Mouse (Mus musculus): ENCODE measurements around the gene Onecut3.

Onecut3 gene

GRCm38 (mm10) chr10:80494732-80495131 lies at the start of gene Onecut3:
TSS of gene Onecut3 (plus strand) at chr10:80494835.
- in situ Hi-C loops (cut with MboI, MseI): no loop called here

DNA sequence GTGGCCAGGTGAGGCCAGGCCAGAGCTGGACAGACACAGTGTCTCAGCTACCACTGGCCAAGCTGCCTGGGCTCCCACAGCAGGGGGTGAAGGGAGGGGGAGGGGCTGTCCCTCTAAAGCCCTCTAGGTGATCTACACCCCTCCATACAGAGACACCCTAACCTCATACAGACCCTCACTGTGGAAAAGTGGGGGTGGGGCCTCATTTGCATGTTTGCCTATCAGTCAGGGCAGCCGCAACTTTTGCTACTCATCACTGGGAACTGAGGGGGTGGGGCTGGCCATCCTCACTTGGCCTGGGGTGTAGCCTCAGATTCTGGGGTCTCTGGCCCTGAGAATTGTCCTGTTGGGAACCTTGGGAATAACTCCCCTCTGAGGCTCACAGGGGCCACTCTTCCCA lies 49.6 kb upstream of the Onecut3 start:
- in situ Hi-C loops (cut with MboI, MseI): loop anchor here (5.0 kb wide), 3 partner anchors 62 to 107 kb away; no protein-coding TSS in a partner anchor

DNA sequence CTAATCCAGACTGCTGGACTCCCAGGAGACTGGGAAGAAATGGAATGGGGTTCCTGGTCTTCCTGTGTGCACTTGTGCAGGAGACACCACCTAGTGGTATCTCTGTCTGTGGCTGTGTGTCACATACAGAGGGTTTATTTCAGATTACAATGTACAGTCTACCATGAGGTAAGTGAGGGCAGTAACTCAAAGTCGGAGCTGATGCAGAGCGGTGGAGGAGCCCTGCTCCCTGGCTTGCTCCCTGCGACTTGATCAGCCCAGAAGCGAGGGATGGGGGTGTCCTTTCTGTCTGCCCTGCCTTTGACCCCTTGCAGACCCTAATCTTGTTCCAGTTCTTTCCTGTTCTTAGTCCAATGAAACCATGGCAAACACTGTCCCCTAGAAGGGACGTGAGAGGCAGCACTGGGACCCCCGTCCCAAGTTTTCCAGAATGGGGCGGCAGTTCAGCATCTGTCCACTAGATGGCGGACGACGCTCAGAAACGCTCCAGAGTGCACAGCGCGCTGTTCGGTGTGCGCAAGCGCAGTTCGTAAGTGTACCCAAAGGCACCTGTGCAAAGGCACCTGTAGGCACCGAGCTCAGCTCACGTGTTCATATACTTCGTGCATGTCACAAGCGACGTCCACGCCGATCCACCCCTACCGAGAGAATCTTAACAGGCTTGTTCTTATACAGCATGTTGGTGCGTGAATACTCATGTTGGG lies 48.6 kb upstream of the Onecut3 start:
- in situ Hi-C loops (cut with MboI, MseI): loop anchor here (5.0 kb wide), 3 partner anchors 61 to 106 kb away; no protein-coding TSS in a partner anchor

- in situ Hi-C loops (cut with MboI, MseI): no loop called here
Observed at GRCm38 (mm10) chr10:80450599-80450998, 44.0 kb upstream of the Onecut3 start.

DNA sequence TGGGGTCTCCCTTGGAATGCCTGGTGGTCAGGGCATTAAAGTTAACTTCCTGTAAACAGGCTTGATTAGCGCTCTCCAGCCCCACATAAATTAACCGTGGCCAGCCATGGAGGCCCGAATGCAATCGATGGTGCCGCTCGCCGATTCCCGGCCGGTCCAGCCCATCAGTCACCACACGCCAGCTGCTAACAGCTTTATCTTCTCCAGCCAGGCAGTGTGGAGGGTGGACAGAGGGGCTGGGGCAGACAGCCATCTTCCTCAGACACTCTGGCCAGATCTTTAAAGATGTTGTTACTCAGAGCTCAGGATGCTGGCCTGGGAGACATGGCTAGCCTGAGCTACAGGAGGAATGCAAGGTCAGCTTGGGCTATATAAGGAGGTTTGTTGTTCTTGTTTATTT lies 41.0 kb upstream of the Onecut3 start:
- in situ Hi-C loops (cut with MboI, MseI): no loop called here

- in situ Hi-C loops (cut with MboI, MseI): no loop called here
Observed at GRCm38 (mm10) chr10:80454781-80455180, 39.9 kb upstream of the Onecut3 start.

DNA sequence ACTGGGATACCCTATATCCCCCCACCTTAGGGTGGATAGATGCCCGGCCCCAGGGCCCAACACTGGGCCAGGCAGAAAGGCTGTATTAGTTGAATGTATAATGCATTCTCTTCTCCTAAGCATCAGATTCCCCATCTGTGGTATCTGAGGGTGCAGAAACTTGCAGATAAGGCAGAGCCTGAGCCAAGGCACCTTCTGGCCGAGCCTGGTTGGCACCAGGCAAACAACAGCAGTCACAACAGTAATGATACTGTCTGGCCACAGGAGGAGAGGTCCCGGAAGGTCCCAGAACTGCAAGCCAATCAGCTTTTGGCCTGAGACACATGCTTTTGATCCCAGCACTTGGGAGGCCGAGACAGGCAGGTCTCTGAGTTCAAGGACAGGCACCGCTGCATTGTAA lies 38.9 kb upstream of the Onecut3 start:
- in situ Hi-C loops (cut with MboI, MseI): no loop called here

- in situ Hi-C loops (cut with MboI, MseI): no loop called here
Observed at GRCm38 (mm10) chr10:80459236-80459635, 35.4 kb upstream of the Onecut3 start.

- in situ Hi-C loops (cut with MboI, MseI): no loop called here
Observed at GRCm38 (mm10) chr10:80459671-80460070, 35.0 kb upstream of the Onecut3 start.

DNA sequence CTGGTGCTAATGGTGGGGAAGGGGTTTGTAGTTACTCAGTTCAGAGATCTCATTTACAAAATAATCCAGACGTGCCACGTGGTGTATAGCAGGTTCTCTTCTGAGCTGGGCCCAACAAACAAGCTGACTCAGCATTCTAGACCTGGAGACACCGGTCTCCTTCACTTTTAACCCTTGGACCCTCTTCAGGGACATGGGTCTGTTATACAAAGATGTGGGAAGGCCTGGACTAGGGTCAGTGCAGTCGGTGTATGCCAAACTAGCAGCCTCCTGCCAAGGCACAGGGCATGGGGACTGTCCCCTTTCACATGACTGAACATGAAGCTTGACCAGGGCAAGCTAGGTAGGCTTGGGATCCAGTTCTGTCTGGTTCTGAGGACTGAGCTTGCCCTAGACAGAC lies 34.3 kb upstream of the Onecut3 start:
- in situ Hi-C loops (cut with MboI, MseI): no loop called here

- in situ Hi-C loops (cut with MboI, MseI): no loop called here
Observed at GRCm38 (mm10) chr10:80461346-80461745, 33.3 kb upstream of the Onecut3 start.

DNA sequence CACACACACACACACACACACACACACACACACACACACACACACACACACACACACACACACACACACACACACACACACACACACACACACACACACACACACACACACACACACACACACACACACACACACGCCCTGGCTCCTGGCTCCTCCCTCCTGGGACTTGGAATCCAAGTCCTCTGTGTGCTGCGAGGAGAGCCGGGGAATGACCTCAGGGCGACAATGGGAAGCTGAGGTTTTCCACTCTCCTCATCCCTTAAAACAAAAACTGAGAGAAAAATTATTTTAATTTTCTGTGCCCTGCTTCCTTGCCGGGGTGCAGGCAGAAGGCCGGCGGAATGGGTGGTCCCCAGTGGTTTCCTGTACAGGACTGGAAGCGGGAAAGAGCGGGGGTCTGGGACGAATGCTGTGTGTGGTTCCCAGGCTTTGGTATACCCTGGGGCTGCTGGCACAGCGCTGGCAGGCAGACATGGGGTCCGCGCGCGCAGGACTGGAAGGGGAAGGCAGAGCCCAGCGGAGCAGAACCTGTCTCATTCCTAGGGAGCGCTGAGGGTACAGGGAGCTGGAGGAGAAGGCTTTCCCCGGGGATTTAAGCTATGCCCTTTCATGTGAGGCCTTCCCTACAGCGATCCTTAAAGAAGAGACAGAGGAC lies 30.1 kb upstream of the Onecut3 start:
- in situ Hi-C loops (cut with MboI, MseI): no loop called here

GRCm38 (mm10) chr10:80465066-80465465 lies 29.6 kb upstream of the Onecut3 start:
- in situ Hi-C loops (cut with MboI, MseI): no loop called here

DNA sequence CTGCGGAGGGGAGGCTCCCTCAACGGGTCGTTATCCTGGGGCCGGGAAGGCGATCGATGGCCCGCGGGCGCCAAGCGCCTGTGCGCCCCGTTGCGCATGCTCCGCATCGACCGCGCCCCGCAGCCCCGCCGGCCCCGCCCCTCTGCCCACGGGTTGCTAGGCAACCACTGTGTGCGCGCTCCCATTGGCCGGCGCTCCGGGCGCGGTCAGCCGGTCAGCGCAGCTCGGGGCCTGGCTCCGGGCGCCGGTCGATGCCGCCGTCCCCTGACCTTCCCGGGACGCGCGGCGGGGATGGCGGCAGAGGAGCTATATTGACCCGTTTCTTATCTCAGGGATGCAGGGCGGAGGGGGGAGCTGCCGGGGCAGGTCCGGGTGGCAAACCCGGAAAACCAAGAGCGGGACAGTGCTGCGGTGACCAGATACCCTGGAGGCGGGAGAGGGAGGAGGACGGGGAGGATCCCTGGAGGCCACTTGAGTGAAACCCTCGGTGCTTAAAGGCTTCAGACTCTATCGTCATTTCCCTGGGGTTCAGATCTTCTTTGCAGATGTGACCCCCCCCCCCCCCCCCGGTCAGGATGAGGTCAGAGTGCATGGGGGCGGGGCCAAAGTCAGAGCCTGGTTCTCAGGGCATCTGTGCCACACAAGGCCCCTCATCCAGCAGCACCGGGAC lies 19.2 kb upstream of the Onecut3 start:
- in situ Hi-C loops (cut with MboI, MseI): no loop called here

- in situ Hi-C loops (cut with MboI, MseI): no loop called here
Observed at GRCm38 (mm10) chr10:80478531-80478930, 16.1 kb upstream of the Onecut3 start.

GRCm38 (mm10) chr10:80481002-80481401 lies 13.6 kb upstream of the Onecut3 start:
- in situ Hi-C loops (cut with MboI, MseI): no loop called here

- in situ Hi-C loops (cut with MboI, MseI): no loop called here
Observed at GRCm38 (mm10) chr10:80486862-80487379, 7.7 kb upstream of the Onecut3 start.

DNA sequence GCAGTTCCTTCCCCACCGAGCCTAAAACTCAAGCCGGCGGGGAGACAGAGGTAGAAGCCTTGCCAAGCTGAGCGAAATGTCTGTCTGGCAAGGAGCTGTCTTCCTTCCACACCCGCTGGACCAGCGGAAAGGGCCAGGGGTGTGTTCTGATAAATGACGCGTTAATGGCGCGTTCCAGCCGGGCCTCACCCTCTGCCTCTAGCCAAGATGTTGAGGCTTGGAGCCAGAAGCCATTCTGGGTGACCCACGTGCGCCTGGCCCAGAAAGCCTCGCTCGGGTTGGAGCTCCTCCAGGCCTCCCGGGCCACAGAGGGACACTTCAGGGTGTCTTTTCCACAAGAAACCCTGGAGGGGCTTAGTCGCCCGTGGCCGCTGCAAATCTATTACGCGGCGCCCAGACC lies 4.6 kb upstream of the Onecut3 start:
- in situ Hi-C loops (cut with MboI, MseI): no loop called here

GRCm38 (mm10) chr10:80495901-80496300 lies 1.3 kb downstream of the Onecut3 start:
- in situ Hi-C loops (cut with MboI, MseI): no loop called here

DNA sequence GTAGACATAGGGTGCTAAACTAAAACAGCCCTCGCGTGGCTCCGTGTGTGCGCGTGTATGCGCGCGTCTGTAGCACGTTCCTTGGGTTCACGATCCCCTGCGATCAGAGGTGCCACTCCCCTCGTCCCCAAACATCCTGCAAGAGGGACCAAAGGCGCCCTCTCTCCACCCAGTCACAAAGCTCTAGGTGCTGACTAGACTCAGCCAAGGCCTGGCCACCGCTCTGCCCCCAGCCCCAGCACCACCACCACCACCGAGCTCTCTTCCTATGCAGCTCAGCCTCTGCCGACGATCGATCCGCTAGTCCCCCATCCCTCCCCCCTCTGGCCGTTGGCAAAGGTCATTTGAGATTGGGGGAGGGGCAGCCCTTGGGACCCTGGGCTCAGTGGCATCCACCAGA lies 1.8 kb downstream of the Onecut3 start:
- in situ Hi-C loops (cut with MboI, MseI): no loop called here

- in situ Hi-C loops (cut with MboI, MseI): no loop called here
Observed at GRCm38 (mm10) chr10:80502291-80502690, 7.7 kb downstream of the Onecut3 start.

- in situ Hi-C loops (cut with MboI, MseI): no loop called here
Observed at GRCm38 (mm10) chr10:80502819-80503314, 8.2 kb downstream of the Onecut3 start.
